8 mouse cellular contexts compared by ENCODE assay signal in genomic region chr5:98184971-98185805, GRCm38 (mm10). TPM values are rescaled to one million over a fixed set of nuclear protein-coding genes. Genes with fewer than 3 reads are reported as not detected.
A peak's percentile ranks its signal among the peaks of the same experiment; 100 is the strongest.
DNase-seq lines count a peak whose midpoint lies in the region; ATAC-seq and TF ChIP-seq lines count a peak whose summit lies in the region.

No protein-coding gene starts in this region.

- H3K27ac ChIP-seq in intestine, embryonic 14.5 days (ENCODE audit: low read depth): no peak overlapping the region
- no peak overlapping the region for H3K27ac ChIP-seq in limb, embryonic 11.5 days (replicated peaks; ENCODE audit: low read depth, low read length)
- no peak overlapping the region; the same call in 1 of the 2 replicates for H3K27ac ChIP-seq in midbrain, embryonic 12.5 days (replicated peaks)
- H3K27ac ChIP-seq in small intestine, adult 2 months (ENCODE audit: insufficient read depth, low read depth, low read length): no peak overlapping the region

- peak overlapping the region; percentile 50 for H3K4me3 ChIP-seq in intestine, embryonic 14.5 days (ENCODE audit: low read depth, low read length)
- H3K4me3 ChIP-seq in limb, embryonic 11.5 days (ENCODE audit: low read depth, low read length): peak overlapping the region; percentile 49
- H3K4me3 ChIP-seq in midbrain, embryonic 12.5 days: peak overlapping the region; percentile 54
- H3K4me3 ChIP-seq in small intestine, adult 2 months (ENCODE audit: low read depth, low read length): peak overlapping the region; percentile 70

- intact Hi-C loops in gastrocnemius, postnatal 36 days (cut with DNase I): loop anchor here (5.0 kb wide), 2 partner anchors 142 to 1058 kb away; partner anchors contain the start of gene Cfap299

- ATAC-seq in common myeloid progenitor, adult 5-6 weeks (replicated peaks; ENCODE audit: low read depth, poor library complexity, severe bottlenecking): peak; percentile 67
- ATAC-seq in intestine, embryonic 14.5 days (replicated peaks; ENCODE audit: low FRiP score, low TSS enrichment, low read depth): peak; percentile 70
- peak; percentile 45 for ATAC-seq in limb, embryonic 11.5 days (ENCODE audit: insufficient number of reproducible peaks, low FRiP score, low TSS enrichment, low read depth)
- ATAC-seq in midbrain, embryonic 12.5 days (ENCODE audit: low FRiP score, low read depth): peak; percentile 24

- 0 out of 2 replicates have a peak overlapping the region, but pooled peaks have one; percentile 13 for H3K9ac ChIP-seq in intestine, embryonic 14.5 days (ENCODE audit: low read length)
- no peak overlapping the region for H3K9ac ChIP-seq in limb, embryonic 11.5 days (ENCODE audit: low read length)
- H3K9ac ChIP-seq in midbrain, embryonic 12.5 days (replicated peaks): peak overlapping the region; percentile 60

- H3K36me3 ChIP-seq in intestine, embryonic 14.5 days (ENCODE audit: control insufficient read depth, insufficient read depth, low read length): no peaks in the 10 kb centered on the region
- no peaks in the 10 kb centered on the region for H3K36me3 ChIP-seq in limb, embryonic 11.5 days (ENCODE audit: control insufficient read depth, insufficient read depth, low read length)
- no peaks in the 10 kb centered on the region for H3K36me3 ChIP-seq in midbrain, embryonic 12.5 days
- no peaks in the 10 kb centered on the region for H3K36me3 ChIP-seq in small intestine, adult 2 months (ENCODE audit: control insufficient read depth, insufficient read depth, low read length)

- TF ChIP-seq CTCF in small intestine, adult 2 months (IDR thresholded peaks at IDR 0.05; ENCODE audit: extremely low read depth, insufficient read length, insufficient replicate concordance, low read depth, low read length): peak; percentile 76

- no peaks in the 10 kb centered on the region for H3K9me3 ChIP-seq in intestine, embryonic 14.5 days (ENCODE audit: control insufficient read depth, low read length)
- H3K9me3 ChIP-seq in limb, embryonic 11.5 days (ENCODE audit: control insufficient read depth, low read length): no peaks in the 10 kb centered on the region
- H3K9me3 ChIP-seq in midbrain, embryonic 12.5 days: no peaks in the 10 kb centered on the region

- 0 out of 2 replicates have a peak, but pooled peaks have one; percentile 21 for TF ChIP-seq POLR2A in small intestine, adult 2 months (IDR thresholded peaks at IDR 0.05; ENCODE audit: low read depth, low read length)

- peak overlapping the region; percentile 92 for H3K4me2 ChIP-seq in intestine, embryonic 14.5 days (ENCODE audit: low read length)
- H3K4me2 ChIP-seq in limb, embryonic 11.5 days (ENCODE audit: low read depth, severe bottlenecking): peak overlapping the region; percentile 63
- peak overlapping the region; percentile 92 for H3K4me2 ChIP-seq in midbrain, embryonic 12.5 days (replicated peaks)

- under 1% methylated on average over 83 of the region's 89 CpGs for WGBS in intestine, embryonic 14.5 days
- under 1% methylated on average over 69 of the region's 89 CpGs for WGBS in limb, embryonic 11.5 days
- 0% methylated on average over 80 of the region's 89 CpGs for WGBS in midbrain, embryonic 12.5 days
- under 1% methylated on average over 88 of the region's 89 CpGs for WGBS in small intestine, adult 2 months

- H3K4me1 ChIP-seq in intestine, embryonic 14.5 days (replicated peaks; ENCODE audit: control insufficient read depth, insufficient read depth, low read length): peaks cover 4% of the 10 kb centered on the region
- peaks cover 10% of the 10 kb centered on the region for H3K4me1 ChIP-seq in limb, embryonic 11.5 days (ENCODE audit: control insufficient read depth, insufficient read depth, low read length)
- peaks cover 54% of the 10 kb centered on the region for H3K4me1 ChIP-seq in midbrain, embryonic 12.5 days
- peaks cover 3% of the 10 kb centered on the region; the same call in 1 of the 2 replicates for H3K4me1 ChIP-seq in small intestine, adult 2 months (ENCODE audit: control insufficient read depth, insufficient read depth, insufficient read length, low read length)

- H3K27me3 ChIP-seq in intestine, embryonic 14.5 days (replicated peaks; ENCODE audit: control insufficient read depth, insufficient read depth, low read length): peaks cover 98% of the 10 kb centered on the region
- H3K27me3 ChIP-seq in limb, embryonic 11.5 days (ENCODE audit: control insufficient read depth, insufficient read depth, low read length): peaks cover 84% of the 10 kb centered on the region
- peaks cover 81% of the 10 kb centered on the region for H3K27me3 ChIP-seq in midbrain, embryonic 12.5 days
- H3K27me3 ChIP-seq in small intestine, adult 2 months (ENCODE audit: control insufficient read depth, insufficient read depth, low read length): peaks cover 68% of the 10 kb centered on the region

- peak; percentile 91 for DNase-seq in adrenal gland, adult 2 months
- peak; percentile 85 to 88 for DNase-seq in gastrocnemius, postnatal 36 days
- peak; percentile 97 for DNase-seq in intestine, embryonic 14.5 days (ENCODE audit: low spot score)
- peak; percentile 93 for DNase-seq in limb, embryonic 11.5 days (ENCODE audit: low spot score)
- DNase-seq in MN1 (ENCODE audit: low spot score): no peak

RNA-seq across cellular contexts. Expression of gene Prdm8, which starts 18.2 kb away (rescaled TPM):
- under 1 TPM; 0.09 to 0.24 TPM for total RNA-seq in adrenal gland, adult 2 months (2021)
- polyA plus RNA-seq in adrenal gland, adult 2 months (2012; rRNA removed): 0.09 and 0.12 TPM in 2 replicates
- total RNA-seq in common myeloid progenitor, adult 5-6 weeks (2017): not detected in 2 replicates
- total RNA-seq in gastrocnemius, postnatal 36 days (2021): under 1 TPM; 0.72 to 0.92 TPM
- polyA plus RNA-seq in intestine, embryonic 14.5 days (2014; fragmentation: Nextera tagmentation; extraction: Ambion mirVana): 0.19 and 0.22 TPM in 2 replicates
- 0.07 and 0.10 TPM in 2 replicates for polyA plus RNA-seq in limb, embryonic 11.5 days (2014; fragmentation: Nextera tagmentation; extraction: Ambion mirVana)
- polyA plus RNA-seq in midbrain, embryonic 12.5 days (2016; fragmentation: Nextera tagmentation; extraction: Ambion mirVana): 1.7 and 3.3 TPM in 2 replicates
- 0.05 and 0.08 TPM in 2 replicates for polyA plus RNA-seq in small intestine, adult 2 months (2012; rRNA removed)
